Mouse (Mus musculus) CH12.LX (cell line): ENCODE data around the gene App.

Experiments used
- CTCF ChIP-seq, 2 experiments: IDR thresholded peaks in 1 of 2; conservative IDR thresholded peaks in 1 of 2; 2 replicates each; pipeline ENCODE4 v1.5.1; 2011 to 2012; ENCODE audit warnings: low read depth in 2 of 2, low read length in 2 of 2, improper control_type of control experiment in 1 of 2, inconsistent platforms in 1 of 2, mild to moderate bottlenecking in 1 of 2, moderate library complexity in 1 of 2
- EP300 ChIP-seq: IDR thresholded peaks from 2 replicates; pipeline ENCODE4 v1.6.1; 2011; ENCODE audit warnings: low read length, improper control_type of control experiment
- NELFE ChIP-seq: IDR thresholded peaks from 2 replicates; pipeline ENCODE4 v1.6.1; 2011; ENCODE audit warnings: low read depth, low read length, improper control_type of control experiment
- POLR2A ChIP-seq: IDR thresholded peaks from 2 replicates; pipeline ENCODE4 v1.6.1; 2011; ENCODE audit warnings: low read depth, mild to moderate bottlenecking, improper control_type of control experiment, low read length

DNA sequence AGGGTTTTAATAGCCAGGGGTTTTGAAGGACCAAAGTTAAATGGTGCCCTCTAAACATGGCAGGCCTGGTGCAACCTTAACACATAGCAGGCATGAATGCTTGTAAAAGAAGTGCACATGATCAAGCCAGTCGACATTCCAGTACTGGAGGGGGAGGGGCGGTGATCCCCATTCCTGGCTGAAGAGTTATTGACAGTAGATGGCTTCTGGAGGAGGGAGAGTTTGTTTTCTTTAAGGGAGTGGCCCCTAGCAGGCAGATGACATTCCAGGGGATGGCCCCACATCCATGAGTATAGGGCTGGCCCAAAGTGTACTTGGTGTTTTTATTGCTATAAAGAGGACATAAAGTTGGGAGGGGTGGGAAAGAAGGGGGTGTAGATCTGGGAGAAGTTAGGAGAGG lies 13.4 kb downstream of the App start:
- no peak for TF ChIP-seq NELFE
- TF ChIP-seq EP300 = no peak
- TF ChIP-seq POLR2A = no peak
- no peak for TF ChIP-seq CTCF (conservative IDR thresholded peaks at IDR 0.05 in 1 of 2, IDR thresholded peaks at IDR 0.05 in 1 of 2; ENCODE audit: low read depth in 2 of 2, low read length in 2 of 2)
